Mouse (Mus musculus) kidney, adult 2 months (tissue): ENCODE results near the gene Vmn2r83. TPM values are rescaled to one million over a fixed set of nuclear protein-coding genes. Genes with fewer than 3 reads are reported as not detected.
"Not testable (repeated sequence)": the region's sequence is repeated elsewhere in the genome, so short reads cannot be mapped to it uniquely, and the experiment has no call there.

ENCODE experiments used
- DNase-seq: peaks from one replicate; pipeline ENCODE4 v3.0.0; 2021
- H3K27ac ChIP-seq: fragments of 200-500 bp; 2 replicates; pipeline ENCODE4 v1.5.1; 2012; ENCODE audit warnings: low read depth, low read length, control low read depth, inconsistent platforms; ENCODE audit not compliant: insufficient read depth
- H3K27me3 ChIP-seq: fragments of 200-500 bp; replicated peaks from 2 replicates; pipeline ENCODE4 v1.6.1; 2012; ENCODE audit warnings: mild to moderate bottlenecking, moderate library complexity, low read length, inconsistent platforms; ENCODE audit not compliant: control insufficient read depth, insufficient read depth
- H3K36me3 ChIP-seq: fragments of 200-500 bp; 2 replicates; pipeline ENCODE4 v1.6.1; 2012; ENCODE audit warnings: mild to moderate bottlenecking, moderate library complexity, low read length, inconsistent platforms; ENCODE audit not compliant: control insufficient read depth, insufficient read depth
- H3K4me1 ChIP-seq: fragments of 200-500 bp; 2 replicates; pipeline ENCODE4 v1.6.1; 2011; ENCODE audit warnings: low read length; ENCODE audit not compliant: control insufficient read depth, insufficient read depth
- H3K4me3 ChIP-seq: fragments of 200-500 bp; 2 replicates; pipeline ENCODE4 v1.5.1; 2011; ENCODE audit warnings: mild to moderate bottlenecking, low read depth, low read length, control low read depth; ENCODE audit not compliant: insufficient read depth
- CTCF ChIP-seq: fragments of 200-500 bp; conservative IDR thresholded peaks from 2 replicates; pipeline ENCODE4 v1.5.1; 2011; ENCODE audit warnings: low read depth, mild to moderate bottlenecking, control low read depth, low read length, moderate library complexity, mixed read lengths; ENCODE audit not compliant: insufficient read depth, insufficient read length
- POLR2A ChIP-seq: fragments of 200-500 bp; IDR thresholded peaks from one replicate; pipeline ENCODE4 v1.6.1; 2011; ENCODE audit warnings: low read depth, low read length, control low read depth
- WGBS: fragments of 180-500 bp; shearing (Covaris S2); methylation state at CpG from one replicate; pipeline ENCODE4 v1.1.7; 2018; 5-methylcytosine and 5-hydroxymethylcytosine counted together
- polyA plus RNA-seq: library from polyadenylated mRNA; depleted of rRNA; stranded (reverse); fragments of >200 nt; gene quantifications from 2 replicates; pipeline ENCODE4 v1.2.3, GENCODE M21; 2012; rRNA removed

Vmn2r83 gene
- not detected in 2 replicates for polyA plus RNA-seq

GRCm38 (mm10) chr10:79468431-79468830 is at the start of gene Vmn2r83:
Gene Vmn2r83, plus strand, starts transcription at chr10:79468731.
- Histone ChIP-seq H3K27ac (no peak within 1 kb of the TSS), H3K36me3 (no peaks in the 10 kb centered on the region), H3K27me3 (no peaks in the 10 kb centered on the region), H3K4me3 (no peak within 1 kb of the TSS), H3K4me1 (no peaks in the 10 kb centered on the region)
- DNase-seq, result no peak
- TF ChIP-seq POLR2A (no peak), CTCF (no peak)

GRCm38 (mm10) chr10:79435141-79435820 is 33.2 kb upstream of the Vmn2r83 start:
- not testable (repeated sequence) for DNase-seq, H3K27ac ChIP-seq, H3K4me3 ChIP-seq, H3K4me1 ChIP-seq, H3K27me3 ChIP-seq, H3K36me3 ChIP-seq
- WGBS, result 88% methylated on average over 23 of the region's 23 CpGs

- TF ChIP-seq CTCF (no peak), POLR2A (no peak)
- WGBS, result 36% methylated on average over 3 of the region's 3 CpGs
- Histone ChIP-seq H3K4me1 (no peaks in the 10 kb centered on the region), H3K4me3 (no peak overlapping the region), H3K36me3 (no peaks in the 10 kb centered on the region), H3K27ac (no peak overlapping the region), H3K27me3 (no peaks in the 10 kb centered on the region)
- DNase-seq, result peak; percentile 45
Measured at GRCm38 (mm10) chr10:79495886-79496285, 27.4 kb downstream of the Vmn2r83 start.

- H3K4me3 ChIP-seq, result no peak overlapping the region
- H3K36me3 ChIP-seq, result no peaks in the 10 kb centered on the region
- no peak for DNase-seq
- H3K27ac ChIP-seq, result no peak overlapping the region
- WGBS, result 28% methylated on average over 2 of the region's 2 CpGs
- H3K27me3 ChIP-seq, result no peaks in the 10 kb centered on the region
- H3K4me1 ChIP-seq, result no peaks in the 10 kb centered on the region
- TF ChIP-seq CTCF, result no peak
- TF ChIP-seq POLR2A, result no peak
Measured at GRCm38 (mm10) chr10:79496701-79497288, 28.3 kb downstream of the Vmn2r83 start.

GRCm38 (mm10) chr10:79502830-79503644 is 34.5 kb downstream of the Vmn2r83 start:
- 38% methylated on average over 6 of the region's 6 CpGs for WGBS
- H3K27ac ChIP-seq, result no peak overlapping the region
- DNase-seq, result peak; percentile 43
- TF ChIP-seq CTCF (no peak), POLR2A (no peak)
- no peak overlapping the region for H3K4me3 ChIP-seq
- H3K27me3 ChIP-seq, result no peaks in the 10 kb centered on the region
- H3K4me1 ChIP-seq, result peaks cover 5% of the 10 kb centered on the region; the same call in 1 of the 2 replicates
- no peaks in the 10 kb centered on the region for H3K36me3 ChIP-seq

GRCm38 (mm10) chr10:79506709-79507108 is 38.2 kb downstream of the Vmn2r83 start:
- TF ChIP-seq POLR2A (no peak), CTCF (no peak)
- DNase-seq, result no peak
- H3K4me1 ChIP-seq, result peaks cover 5% of the 10 kb centered on the region; the same call in 1 of the 2 replicates
- H3K27me3 ChIP-seq, result no peaks in the 10 kb centered on the region
- WGBS, result 65% methylated on average over 2 of the region's 2 CpGs
- no peak overlapping the region for H3K4me3 ChIP-seq
- H3K36me3 ChIP-seq, result no peaks in the 10 kb centered on the region
- no peak overlapping the region for H3K27ac ChIP-seq

- DNase-seq, result no peak
- TF ChIP-seq CTCF (no peak), POLR2A (no peak)
- Histone ChIP-seq H3K27me3 (no peaks in the 10 kb centered on the region), H3K27ac (no peak overlapping the region), H3K4me1 (no peaks in the 10 kb centered on the region), H3K36me3 (no peaks in the 10 kb centered on the region; the same call in 1 of the 2 replicates), H3K4me3 (no peak overlapping the region)
- WGBS, result 92% methylated on average over 1 of the region's 1 CpGs
Measured at GRCm38 (mm10) chr10:79524433-79524832, 55.9 kb downstream of the Vmn2r83 start.
